Mouse (Mus musculus) stomach, postnatal 0 days (tissue): Measurements from ENCODE around the gene Nbas.

Experiments
- CTCF ChIP-seq: IDR thresholded peaks from 2 replicates; pipeline ENCODE4 v1.5.1; 2016; ENCODE audit warnings: antibody characterized with exemption, low read depth, mild to moderate bottlenecking, moderate library complexity
- EP300 ChIP-seq: optimal IDR thresholded peaks from 2 replicates; pipeline ENCODE3; 2016; ENCODE audit warnings: antibody characterized with exemption

DNA sequence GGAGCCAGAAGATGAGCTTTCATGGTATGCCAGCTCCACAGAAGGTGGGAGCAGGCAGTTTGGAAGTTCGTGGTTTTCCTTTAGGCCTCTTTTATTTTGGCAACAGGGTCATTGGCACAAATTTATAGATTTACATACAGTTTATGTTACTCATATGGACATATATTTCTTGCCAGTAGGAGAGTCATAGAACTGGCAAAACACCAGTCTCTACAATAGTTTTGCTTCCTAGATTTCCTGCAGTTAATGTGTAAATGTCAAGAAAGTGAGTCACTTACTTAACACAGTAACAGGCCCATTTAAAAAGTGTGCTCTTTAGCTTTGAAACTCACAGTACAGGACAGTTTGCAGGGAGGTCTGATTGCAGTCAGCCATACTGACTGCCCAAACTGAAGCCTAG lies 161.3 kb downstream of the Nbas start:
- TF ChIP-seq CTCF = no peak
- no peak for TF ChIP-seq EP300
